Mouse (Mus musculus): ENCODE results near the gene Zscan21. TPM values are rescaled to one million over a fixed set of nuclear protein-coding genes. Genes with fewer than 3 reads are reported as not detected.
"Not testable (repeated sequence)": the region's sequence is repeated elsewhere in the genome, so short reads cannot be mapped to it uniquely, and the experiment has no call there.

The Zscan21 gene
- total RNA-seq, 2 experiments from 2014 or later, result 3.8 to 6.8 TPM

DNA sequence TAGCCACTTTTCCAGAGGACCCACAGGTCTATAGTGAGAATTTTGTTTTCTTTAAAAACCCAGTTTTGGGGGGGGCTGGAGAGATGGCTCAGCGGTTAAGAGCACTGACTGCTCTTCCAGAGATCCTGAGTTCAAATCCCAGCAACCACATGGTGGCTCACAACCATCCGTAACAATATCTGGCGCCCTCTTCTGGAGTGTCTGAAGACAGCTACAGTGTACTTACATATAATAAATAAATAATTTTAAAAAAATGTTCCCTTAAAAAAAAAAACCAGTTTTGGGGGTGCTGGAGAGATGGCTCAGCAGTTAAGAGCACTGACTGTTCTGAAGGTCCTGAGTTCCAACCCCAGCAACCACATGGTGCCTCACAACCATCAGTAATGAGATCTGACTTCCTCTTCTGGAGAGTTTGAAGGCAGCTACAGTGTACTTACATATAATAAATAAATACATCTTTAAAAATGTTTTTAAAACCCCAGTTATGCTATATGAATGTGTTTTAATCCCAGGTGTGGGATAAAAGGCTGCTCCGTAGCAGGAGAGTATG lies 6.8 kb upstream of the Zscan21 start:
- ATAC-seq (replicated peaks; ENCODE audit: low FRiP score, poor library complexity, severe bottlenecking), result not testable (repeated sequence)

DNA sequence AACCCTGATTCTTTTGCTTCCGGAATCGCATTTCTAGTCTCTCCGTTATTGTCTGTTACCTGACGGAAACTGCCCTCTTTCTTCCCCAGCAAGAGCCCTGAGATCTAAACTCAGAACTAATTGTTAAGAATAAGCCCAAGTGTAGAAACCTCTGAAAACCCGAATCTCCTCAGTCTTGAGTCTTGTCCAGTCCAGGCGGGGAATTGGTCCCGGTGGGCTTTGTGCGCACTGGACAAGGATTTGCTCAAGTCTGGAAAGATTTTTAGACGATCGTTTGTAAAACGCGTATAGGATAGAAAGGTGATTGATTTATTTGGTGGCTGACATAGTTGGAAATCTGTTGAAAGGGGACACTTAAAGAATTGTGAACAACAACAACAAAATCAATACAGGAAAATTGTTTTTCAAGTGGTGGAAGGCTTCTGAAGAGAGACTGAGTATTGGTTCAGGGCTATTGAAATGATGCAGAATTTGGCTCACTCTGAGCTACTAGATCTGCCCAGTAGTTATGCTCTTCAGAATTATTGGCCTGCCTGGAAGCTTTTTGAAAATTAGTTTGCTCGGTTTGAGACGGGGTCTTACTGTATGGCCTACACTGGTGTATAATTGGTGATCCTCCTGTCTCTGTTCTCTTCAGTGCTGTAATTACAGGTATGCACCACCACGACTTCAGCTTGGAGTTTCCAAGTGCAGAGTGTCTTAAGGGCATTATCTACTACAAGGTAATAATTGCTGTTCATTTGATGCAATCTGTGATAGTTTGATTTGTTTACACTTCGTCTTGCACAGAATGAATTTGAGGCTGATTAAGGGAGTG lies 704 bp downstream of the Zscan21 start:
- peak; percentile 26 for ATAC-seq (replicated peaks; ENCODE audit: low FRiP score, poor library complexity, severe bottlenecking)

DNA sequence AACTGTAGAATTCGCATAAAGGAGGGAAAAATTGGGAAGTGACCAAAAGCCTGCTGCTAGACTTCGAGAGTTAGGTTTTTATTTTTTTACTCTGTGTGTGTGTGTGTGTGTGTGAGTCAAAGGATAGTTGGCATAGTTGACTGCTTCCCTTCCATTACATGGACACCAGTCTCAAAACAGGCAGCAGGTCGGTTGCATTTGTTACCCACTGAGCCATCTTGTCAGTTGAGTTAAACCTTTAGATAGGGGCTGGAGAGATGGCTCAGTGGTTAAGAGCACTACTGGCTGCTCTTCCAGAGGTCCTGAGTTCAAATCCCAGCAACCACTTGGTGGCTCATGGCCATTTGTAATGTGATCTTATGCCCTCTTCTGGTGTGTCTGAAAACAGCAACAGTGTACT lies 1.3 kb downstream of the Zscan21 start:
- no peak for ATAC-seq (replicated peaks; ENCODE audit: low FRiP score, poor library complexity, severe bottlenecking)

DNA sequence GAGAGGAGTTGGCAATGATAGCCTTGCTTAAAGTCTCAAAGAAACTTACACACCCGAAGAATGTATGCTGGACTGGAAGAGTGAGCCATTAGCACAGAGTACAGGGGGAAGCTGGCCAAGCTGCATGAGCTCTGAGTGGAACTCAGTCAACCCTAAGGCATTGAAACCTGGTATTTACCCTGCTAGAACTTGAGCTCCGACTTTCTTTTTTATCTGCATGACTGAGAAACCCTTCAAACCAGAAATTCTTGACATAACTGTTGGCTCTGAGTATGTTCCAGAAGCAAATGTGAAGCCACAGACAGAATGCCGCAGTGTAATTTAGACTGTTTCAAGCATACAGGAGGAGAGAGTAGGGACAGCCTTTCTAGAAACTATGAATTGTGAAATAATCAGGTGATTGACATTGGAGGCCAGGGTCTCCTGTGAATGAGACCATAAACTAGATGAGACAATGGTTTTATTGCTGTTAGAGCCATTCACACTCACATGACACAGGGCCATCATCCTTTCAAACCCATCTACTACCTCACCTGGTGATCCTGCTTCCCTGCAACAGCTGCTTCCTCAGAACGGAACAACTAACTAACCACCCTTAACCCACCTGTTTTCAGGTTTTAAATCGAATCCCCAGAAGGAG lies 15.8 kb downstream of the Zscan21 start:
- ATAC-seq (replicated peaks; ENCODE audit: low FRiP score, poor library complexity, severe bottlenecking), result no peak

DNA sequence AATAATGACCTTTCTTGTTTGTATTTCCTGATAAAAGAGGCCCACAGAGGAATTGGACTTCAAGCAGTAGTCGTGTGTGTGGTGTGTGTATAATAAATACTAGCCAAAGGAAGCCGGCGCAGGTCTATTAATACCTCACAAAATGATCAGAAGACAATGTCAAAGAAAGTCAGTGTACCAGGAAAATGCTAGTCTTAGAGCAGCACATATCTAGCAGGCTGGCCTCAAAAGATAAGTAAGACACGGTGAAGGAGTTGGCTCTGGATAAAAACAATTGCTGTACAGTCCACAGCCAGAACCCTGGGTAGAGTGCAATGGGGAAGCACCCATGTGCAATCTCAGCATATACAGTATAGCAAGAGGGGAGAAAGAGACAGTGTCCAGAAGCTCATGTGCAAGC lies 20.6 kb downstream of the Zscan21 start:
- ATAC-seq (replicated peaks; ENCODE audit: low FRiP score, poor library complexity, severe bottlenecking), result no peak

DNA sequence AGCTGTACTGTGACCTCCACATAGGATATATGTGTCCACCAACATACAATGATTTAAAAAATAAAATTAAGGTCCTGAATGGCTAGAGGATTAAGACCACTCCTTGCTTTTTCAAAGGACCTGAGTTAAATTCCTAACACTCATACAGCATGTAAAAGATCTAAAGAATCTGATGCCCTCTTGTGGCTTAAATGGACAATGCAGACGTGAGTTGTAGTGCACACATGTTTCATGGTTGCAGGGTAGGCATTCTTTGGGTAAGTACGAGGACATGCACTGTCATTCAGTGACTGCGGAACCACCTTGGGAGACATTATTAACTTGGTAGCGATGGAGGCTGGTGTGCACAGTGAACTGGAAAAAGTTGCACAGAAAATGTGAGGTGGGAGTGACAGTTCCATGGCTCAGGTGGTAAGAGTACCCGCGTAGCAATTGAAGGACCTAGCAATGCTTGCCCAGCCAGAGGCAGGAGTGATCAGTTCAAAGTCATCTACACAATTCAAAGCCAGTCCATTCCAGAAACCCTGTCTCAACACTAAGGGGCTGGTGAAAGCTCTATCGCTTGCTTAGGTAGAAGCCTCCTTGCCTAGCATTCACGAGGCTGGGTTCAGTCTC lies 21.3 kb downstream of the Zscan21 start:
- peak; percentile 87 for ATAC-seq (replicated peaks; ENCODE audit: low FRiP score, poor library complexity, severe bottlenecking)

DNA sequence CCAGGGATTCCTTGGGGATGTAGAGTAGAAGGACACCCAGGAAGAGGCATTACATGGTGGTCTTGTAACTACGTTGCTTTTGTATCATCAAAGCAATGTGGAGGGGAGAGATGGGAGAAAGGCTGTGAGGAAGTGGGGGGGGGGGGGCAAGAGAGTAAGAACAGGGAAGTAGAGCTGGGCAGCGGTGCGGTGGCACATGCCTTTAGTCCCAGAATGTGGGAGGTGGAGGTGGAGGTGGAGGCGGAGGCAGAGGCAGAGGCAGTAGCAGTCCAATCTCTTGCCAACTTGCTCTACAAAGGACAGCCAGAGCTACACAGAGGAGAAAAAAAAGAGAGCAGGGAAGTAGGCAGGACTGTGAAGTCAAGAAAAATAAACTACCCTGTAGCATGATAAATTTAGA lies 21.9 kb downstream of the Zscan21 start:
- no peak for ATAC-seq (replicated peaks; ENCODE audit: low FRiP score, poor library complexity, severe bottlenecking)

DNA sequence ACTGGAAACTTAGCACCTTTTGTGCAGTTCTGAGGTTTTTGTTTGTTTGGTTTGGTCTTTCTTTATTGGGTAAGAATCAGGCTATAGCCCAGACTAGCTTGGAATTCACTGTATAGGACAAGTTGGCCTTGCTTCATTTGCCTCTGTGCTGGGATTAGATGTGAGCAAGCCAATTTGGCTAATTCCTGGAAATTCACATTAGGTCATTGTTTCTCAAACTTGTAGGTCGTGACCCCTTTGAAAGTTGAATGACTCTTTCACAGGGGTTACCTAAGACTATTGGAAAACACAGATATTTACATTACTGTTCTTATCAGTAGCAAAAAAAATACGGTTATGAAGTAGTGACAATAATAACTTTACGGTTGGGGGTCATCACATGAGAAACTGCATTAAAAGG lies 37.7 kb downstream of the Zscan21 start:
- ATAC-seq (replicated peaks; ENCODE audit: low FRiP score, poor library complexity, severe bottlenecking), result no peak

DNA sequence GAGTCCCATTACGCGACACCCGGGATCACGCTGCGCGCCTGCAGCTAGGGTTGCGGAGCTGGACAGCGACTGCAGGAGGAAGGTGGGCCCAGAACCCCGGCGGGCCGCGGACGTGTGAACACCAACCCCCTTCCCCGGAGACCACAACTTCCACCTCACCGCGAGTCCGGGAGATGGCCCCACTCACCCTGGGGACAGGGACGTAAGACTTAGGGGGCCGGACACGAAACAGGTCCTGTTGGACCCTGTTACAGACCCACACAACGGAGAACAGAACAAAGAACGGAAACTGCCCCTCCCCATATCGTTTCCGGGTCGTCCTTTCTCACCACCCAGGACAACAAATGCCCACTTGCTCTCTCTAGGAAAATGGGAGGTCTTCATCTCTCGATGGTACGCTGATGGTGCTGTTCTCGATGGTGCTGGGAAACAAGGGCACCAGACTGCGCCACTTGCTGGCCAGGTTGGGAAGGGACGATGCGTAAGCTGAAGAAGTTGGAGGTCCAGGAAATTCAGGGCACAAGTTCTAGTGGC lies 38.8 kb downstream of the Zscan21 start, which contains the start of gene Zfp113:
Gene Zfp113, minus strand, starts transcription at position 302 of the 534 bp plus-strand sequence.
- peak; percentile 96 for ATAC-seq (replicated peaks; ENCODE audit: low FRiP score, poor library complexity, severe bottlenecking)

DNA sequence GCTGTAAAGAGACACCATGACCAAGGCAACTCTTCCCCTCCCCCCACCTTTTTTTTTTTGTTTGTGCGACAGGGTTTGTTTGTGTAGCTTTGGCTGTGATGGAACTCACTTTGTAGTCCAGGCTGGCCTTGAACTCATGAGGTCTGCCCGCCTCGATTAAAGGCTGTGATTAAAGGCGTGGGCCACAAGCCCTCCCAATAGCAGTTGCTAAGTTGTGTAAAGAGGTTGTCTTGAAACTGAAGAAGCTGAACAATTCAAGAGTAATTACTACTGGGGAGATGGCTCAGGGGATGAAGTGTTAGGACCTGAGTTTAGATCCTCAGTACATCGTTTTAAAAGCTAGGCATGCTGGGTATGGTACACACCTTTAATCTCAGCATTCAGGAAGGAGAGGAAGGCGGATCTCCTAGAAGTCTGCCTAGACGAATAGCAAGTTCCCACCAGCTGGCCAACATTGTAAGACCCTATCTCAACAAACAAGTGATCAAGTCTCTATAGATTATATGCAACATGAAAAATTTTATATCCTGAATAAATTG lies 43.6 kb downstream of the Zscan21 start:
- ATAC-seq (replicated peaks; ENCODE audit: low FRiP score, poor library complexity, severe bottlenecking), result no peak

DNA sequence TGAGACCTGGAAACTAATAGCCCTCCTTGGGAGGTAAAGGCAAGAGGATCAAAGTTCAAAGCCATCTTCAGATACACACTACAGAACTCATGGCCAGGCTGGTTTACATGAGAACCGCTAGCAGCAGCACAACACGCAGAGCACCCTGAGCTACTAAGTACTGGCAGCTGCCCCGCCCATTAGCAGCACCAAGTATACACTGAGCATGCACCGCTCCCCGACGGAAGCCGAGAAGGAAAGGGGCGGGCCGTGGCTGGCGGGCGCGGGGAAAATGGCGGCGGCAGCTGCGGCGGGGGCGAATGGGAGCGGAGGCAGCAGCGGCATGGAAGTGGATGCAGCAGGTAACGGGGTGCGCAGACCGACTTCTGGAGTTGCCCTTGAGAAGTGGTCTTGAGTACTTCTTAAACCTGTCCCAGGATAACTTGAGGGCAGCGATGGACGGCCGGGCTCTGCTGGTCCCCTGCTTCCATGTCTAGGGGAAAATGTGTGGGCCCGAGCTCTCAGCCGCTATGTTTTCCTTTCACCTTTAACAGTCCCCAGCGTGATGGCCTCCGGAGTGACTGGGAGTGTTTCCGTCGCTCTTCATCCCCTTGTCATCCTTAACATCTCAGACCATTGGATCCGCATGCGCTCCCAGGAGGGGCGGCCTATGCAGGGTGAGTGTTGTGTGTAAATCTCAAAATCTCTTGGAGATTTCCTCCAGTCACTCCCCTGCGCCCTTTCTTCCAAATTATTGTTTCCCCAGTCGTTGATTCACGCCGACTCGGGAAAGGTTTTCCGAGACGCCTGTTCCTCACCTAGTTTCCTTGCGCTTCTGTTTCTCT lies 44.4 kb downstream of the Zscan21 start, which contains the start of gene Cops6:
Gene Cops6, plus strand, starts transcription at position 230 of the 824 bp plus-strand sequence.
- peak; percentile 96 for ATAC-seq (replicated peaks; ENCODE audit: low FRiP score, poor library complexity, severe bottlenecking)

DNA sequence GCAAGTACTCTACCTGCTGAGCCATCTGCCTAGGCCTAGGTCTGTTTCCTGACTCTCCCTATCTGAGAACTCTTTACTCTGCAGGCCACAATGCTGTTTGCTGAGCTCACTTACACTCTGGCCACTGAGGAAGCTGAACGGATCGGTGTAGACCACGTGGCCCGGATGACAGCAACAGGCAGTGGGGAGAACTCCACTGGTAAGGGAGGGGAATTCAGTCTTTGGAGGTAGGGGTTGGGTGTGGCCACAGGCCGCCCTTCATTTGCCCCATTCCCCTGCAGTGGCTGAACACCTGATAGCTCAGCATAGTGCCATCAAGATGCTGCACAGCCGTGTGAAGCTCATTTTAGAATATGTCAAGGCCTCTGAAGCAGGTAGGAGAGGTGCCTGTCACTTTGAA lies 46.3 kb downstream of the Zscan21 start:
- no peak for ATAC-seq (replicated peaks; ENCODE audit: low FRiP score, poor library complexity, severe bottlenecking)

DNA sequence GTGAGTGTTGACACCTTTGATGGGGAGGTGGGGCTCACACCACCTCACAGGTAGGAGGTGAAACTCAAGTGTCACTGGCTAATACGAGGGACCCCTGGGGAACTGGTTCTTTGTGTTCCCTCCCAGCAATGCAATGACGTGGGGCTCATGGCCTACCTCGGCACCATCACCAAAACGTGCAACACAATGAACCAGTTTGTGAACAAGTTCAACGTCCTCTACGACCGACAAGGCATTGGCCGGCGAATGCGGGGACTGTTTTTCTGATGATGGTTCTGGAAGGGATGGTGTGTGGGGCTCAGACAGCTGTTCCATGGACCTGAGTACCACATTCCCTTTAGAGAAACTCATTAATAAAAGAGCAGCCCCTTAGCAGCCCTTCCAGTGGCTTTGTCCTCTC lies 46.9 kb downstream of the Zscan21 start:
- ATAC-seq (replicated peaks; ENCODE audit: low FRiP score, poor library complexity, severe bottlenecking), result no peak

DNA sequence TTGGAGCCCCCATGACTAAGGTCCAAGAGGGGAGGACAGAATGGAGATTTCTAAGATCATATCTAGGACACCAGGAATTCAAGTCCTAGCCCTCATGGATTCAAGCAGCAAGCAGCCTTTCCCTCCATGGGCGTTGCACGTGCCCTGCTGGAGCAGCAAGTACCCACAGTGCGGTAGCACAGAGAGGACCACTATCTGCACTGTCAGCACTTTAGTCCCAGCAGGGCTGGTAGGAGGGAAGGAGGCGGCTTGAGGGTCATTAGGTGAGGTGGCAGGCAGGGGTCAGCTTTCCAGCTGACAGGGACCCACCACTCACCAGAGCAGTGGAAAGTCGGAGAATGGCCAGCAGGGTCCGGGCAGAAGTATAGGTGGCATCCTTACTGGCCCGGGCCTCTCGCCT lies 48.9 kb downstream of the Zscan21 start:
- no peak for ATAC-seq (replicated peaks; ENCODE audit: low FRiP score, poor library complexity, severe bottlenecking)

DNA sequence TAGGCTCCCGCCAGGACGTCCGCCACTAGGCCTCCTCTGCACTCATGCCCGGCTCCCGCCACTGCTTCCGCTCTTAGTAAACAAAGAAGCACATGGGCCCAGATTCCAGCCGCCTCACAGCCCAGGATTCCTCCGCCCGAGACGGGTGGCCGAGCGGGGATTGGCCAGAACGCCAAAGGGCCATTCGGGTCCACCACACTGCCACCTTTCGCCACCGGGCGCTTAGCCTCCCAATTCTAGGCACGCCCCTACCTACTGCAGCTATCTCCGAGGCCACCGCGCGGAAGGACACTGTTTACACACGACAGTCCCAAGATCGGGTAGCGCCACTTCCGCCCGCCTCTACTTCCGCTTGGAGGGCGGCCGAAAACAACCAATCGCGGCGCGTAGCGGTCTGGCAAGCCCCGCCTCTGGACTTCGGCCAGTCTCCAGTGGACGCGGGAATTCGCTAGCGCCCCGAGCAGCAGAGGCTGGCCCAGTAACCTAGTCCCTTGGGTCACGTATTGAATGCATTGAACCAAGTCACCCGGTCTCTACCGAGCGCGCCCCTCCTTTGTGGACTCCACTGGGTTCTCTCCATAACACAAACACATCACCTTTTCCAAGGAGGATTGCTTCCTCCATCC lies 54.3 kb downstream of the Zscan21 start:
- peak; percentile 83 for ATAC-seq (replicated peaks; ENCODE audit: low FRiP score, poor library complexity, severe bottlenecking)

DNA sequence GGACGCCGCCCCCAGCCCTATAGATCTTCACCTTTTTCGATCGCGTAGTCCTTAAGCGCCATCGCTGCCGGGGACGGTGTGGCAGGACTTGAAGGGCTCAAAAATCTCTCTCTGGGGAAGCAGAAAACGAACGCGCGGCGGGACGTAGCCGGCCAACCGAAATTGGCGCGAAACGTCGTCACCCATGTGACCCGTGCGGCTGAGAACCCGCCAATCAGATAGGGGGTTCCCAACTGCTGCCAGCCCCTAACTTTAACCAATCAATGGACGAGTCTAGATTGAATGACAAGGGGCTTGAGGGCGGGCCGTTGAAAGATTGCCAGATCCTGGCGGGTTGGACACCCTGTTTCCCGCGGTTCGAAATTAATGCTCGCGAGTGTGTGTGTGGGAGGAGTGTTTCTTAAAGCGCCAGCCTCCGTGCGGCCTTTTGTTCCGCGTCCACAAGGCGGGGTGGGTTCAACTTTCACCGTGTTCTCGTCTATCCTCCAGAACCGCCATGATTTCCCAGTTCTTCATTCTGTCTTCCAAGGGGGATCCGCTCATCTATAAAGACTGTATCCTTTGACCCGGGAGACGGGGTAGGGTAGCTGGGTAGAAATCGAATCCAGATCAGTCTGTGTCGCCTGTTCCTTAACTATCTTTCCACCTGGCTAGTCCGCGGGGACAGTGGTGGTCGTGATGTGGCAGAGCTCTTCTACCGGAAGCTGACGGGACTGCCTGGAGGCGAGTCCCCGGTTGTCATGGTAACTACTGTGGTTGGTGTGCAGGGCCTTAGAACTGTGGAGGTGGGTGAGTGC lies 55.2 kb downstream of the Zscan21 start, which contains the start of the genes Ap4m1 and Mcm7:
Gene Ap4m1, plus strand, starts transcription at position 308 of the 797 bp plus-strand sequence.
Gene Mcm7, minus strand, starts transcription at position 728 of the 797 bp plus-strand sequence.
- ATAC-seq (replicated peaks; ENCODE audit: low FRiP score, poor library complexity, severe bottlenecking), result peak; percentile 80

DNA sequence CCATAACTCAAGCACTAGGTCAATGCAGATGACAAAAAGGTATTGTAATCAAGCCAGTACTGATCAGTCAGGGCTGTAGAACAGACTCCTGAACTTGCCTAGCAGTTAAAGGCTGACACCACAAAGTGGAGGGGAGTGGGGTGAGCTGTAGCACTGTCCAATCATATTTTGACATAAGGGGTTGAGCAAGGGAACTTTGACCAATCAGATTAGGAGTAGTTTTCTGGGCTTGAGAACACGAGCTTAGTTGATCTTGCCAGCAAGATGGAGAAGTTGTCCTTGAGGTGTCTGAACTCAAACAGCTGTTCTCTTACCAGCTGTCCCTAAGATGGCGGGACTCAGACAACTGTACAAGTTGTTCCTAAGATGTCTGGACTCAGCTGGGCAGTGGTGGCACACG lies 56.5 kb downstream of the Zscan21 start:
- no peak for ATAC-seq (replicated peaks; ENCODE audit: low FRiP score, poor library complexity, severe bottlenecking)

All from erythroblast, adult 5-6 weeks (primary cell).